Mouse (Mus musculus) midbrain, embryonic 14.5 days (tissue): ENCODE results near the gene Kirrel. TPM values are rescaled to one million over a fixed set of nuclear protein-coding genes. Genes with fewer than 3 reads are reported as not detected.

Experiments used
- ATAC-seq: fragments of 200-750 bp; cut with Nextera tagmentation; 2 replicates; pipeline ENCODE4 v1.8.0; 2017; ENCODE audit warnings: moderate number of reproducible peaks, moderate library complexity; ENCODE audit not compliant: low FRiP score, low TSS enrichment
- DNase-seq: peaks from one replicate; pipeline ENCODE4 v3.0.0-alpha.2; 2015
- H3K27ac ChIP-seq: fragments of 300-500 bp; sonication (generic); replicated peaks from 2 replicates; pipeline ENCODE4 v1.5.1; 2014; ENCODE audit warnings: mild to moderate bottlenecking, low read depth, low read length, moderate library complexity
- H3K27me3 ChIP-seq: fragments of 300-500 bp; sonication (generic); 2 replicates; pipeline ENCODE4 v1.6.1; 2014; ENCODE audit warnings: low read length, control low read depth, mixed read lengths; ENCODE audit not compliant: control insufficient read depth, insufficient read depth
- H3K36me3 ChIP-seq: fragments of 300-500 bp; sonication (generic); 2 replicates; pipeline ENCODE4 v1.6.1; 2014; ENCODE audit warnings: low read length, control low read depth; ENCODE audit not compliant: control insufficient read depth, insufficient read depth
- H3K4me1 ChIP-seq: fragments of 300-500 bp; sonication (generic); 2 replicates; pipeline ENCODE4 v1.6.1; 2014; ENCODE audit warnings: mild to moderate bottlenecking, antibody characterized with exemption, low read length, control low read depth; ENCODE audit not compliant: control insufficient read depth, insufficient read depth
- H3K4me2 ChIP-seq: fragments of 300-500 bp; sonication (generic); 2 replicates; pipeline ENCODE4 v1.6.1; 2014; ENCODE audit warnings: mild to moderate bottlenecking, low read length, moderate library complexity
- H3K4me3 ChIP-seq: fragments of 300-500 bp; sonication (generic); replicated peaks from 2 replicates; pipeline ENCODE4 v1.5.1; 2014; ENCODE audit warnings: low read depth, low read length
- H3K9ac ChIP-seq: fragments of 300-500 bp; sonication (generic); replicated peaks from 2 replicates; pipeline ENCODE4 v1.6.1; 2014; ENCODE audit warnings: mild to moderate bottlenecking, low read length, moderate library complexity
- H3K9me3 ChIP-seq: fragments of 300-500 bp; sonication (generic); 2 replicates; pipeline ENCODE4 v1.6.1; 2016; ENCODE audit warnings: low read length, control low read depth, mixed read lengths; ENCODE audit not compliant: control insufficient read depth
- WGBS: fragments of 180-500 bp; shearing (Covaris S2); extraction: QIAGEN DNeasy Blood & Tissue Kit; methylation state at CpG from one replicate; pipeline ENCODE4 v1.1.7; 2014; 5-methylcytosine and 5-hydroxymethylcytosine counted together
- polyA plus RNA-seq: library from polyadenylated mRNA; unstranded; fragments of >200 nt; fragmentation: Nextera tagmentation; extraction: Ambion mirVana; gene quantifications from 2 replicates; pipeline ENCODE4 v1.2.1, GENCODE M21; 2014

Kirrel gene
- polyA plus RNA-seq, result 5.4 and 5.8 TPM in 2 replicates

DNA sequence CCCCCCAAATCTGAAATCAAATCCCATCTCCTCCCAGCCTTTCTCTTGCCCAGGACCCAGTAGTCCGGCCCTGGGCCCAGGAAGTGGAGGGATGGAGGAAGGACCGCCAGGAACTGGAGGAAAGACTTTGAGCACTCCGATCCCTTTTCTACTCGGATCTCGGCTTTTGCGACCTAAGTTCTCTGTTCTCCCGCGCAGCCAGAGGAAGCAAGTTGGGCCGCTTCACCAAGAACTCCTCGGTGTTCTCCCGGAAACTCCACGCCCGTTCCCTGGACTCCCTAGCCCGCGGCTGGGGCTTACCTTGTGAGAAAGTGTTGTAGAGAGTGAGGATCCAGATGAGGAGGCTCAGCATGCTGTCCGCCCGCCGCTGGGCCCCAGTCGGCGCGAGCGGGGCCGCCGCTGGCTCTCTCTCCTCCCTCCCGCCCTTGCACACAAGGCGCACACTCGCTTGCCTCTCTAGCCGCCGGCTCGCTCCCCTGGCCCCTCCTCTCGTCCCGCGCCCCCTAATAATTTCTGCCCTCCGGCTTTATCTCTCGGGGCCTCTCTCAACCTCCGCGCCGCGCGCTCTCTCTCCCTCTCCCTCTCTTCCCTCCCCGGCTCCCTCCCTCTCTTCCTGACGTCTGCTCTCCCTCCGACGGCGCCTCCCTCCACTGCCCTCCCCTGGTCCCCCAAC lies at the start of gene Kirrel:
TSS of gene Kirrel (minus strand) at position 652 of the 673 bp plus-strand sequence.
- Histone ChIP-seq H3K27me3 (no peaks in the 10 kb centered on the region), H3K9me3 (no peaks in the 10 kb centered on the region), H3K27ac (peak within 1 kb of the TSS; percentile 80), H3K4me1 (peaks cover 38% of the 10 kb centered on the region), H3K4me2 (peak within 1 kb of the TSS; percentile 70), H3K4me3 (peak within 1 kb of the TSS; percentile 60), H3K9ac (peak within 1 kb of the TSS; percentile 55), H3K36me3 (no peaks in the 10 kb centered on the region)
- peak; percentile 91 for DNase-seq
- peak; percentile 86 for ATAC-seq
- WGBS, result 0% methylated on average over 45 of the region's 45 CpGs

DNA sequence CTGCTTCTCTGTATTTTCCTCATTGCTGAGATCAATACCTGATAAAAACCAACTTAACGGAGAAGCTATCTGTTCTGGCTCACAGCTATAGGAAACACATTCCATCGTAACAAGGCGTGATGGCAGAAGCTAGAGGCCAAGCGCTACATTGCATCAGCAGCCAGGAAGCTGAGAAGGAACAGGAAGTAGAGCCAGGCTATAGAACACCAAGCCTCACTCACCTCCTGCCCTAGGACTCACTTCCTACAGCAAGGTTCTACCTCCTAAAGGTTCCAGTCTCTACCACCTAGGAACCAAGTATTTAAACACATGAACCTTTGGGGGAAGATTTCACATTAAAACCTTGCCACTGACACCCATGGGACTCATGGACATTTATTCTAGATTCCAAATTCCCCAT lies 49.1 kb upstream of the Kirrel start:
- H3K4me2 ChIP-seq, result no peak overlapping the region
- ATAC-seq, result no peak
- H3K4me3 ChIP-seq, result no peak overlapping the region
- no peak overlapping the region for H3K9ac ChIP-seq
- H3K36me3 ChIP-seq, result no peaks in the 10 kb centered on the region
- WGBS, result 92% methylated on average over 4 of the region's 4 CpGs
- no peaks in the 10 kb centered on the region for H3K9me3 ChIP-seq
- H3K4me1 ChIP-seq, result no peaks in the 10 kb centered on the region
- no peak for DNase-seq
- no peak overlapping the region for H3K27ac ChIP-seq
- H3K27me3 ChIP-seq, result no peaks in the 10 kb centered on the region

DNA sequence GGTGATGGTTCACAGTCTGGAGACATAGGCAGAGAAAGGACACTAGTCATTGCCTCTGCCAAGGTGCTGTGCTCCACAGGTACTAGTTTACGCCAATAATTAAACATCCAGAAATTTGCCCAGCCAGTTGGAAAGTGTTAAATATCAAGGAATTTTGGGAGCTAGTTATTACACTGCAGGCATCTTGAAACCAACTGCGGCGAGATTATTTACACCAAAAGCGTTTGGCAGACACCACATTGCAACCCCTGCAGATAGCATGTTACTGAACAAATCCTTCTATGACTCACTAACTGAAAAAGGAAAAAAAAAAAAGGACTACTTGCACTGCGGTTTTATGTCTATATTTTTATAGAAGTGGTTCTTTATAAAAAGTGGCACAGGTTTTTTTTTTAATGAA lies 47.8 kb upstream of the Kirrel start:
- H3K4me1 ChIP-seq, result no peaks in the 10 kb centered on the region
- ATAC-seq (no peak), DNase-seq (no peak)
- 95% methylated on average over 5 of the region's 5 CpGs for WGBS
- no peak overlapping the region for H3K27ac ChIP-seq
- no peak overlapping the region for H3K9ac ChIP-seq
- H3K36me3 ChIP-seq, result no peaks in the 10 kb centered on the region
- no peaks in the 10 kb centered on the region for H3K9me3 ChIP-seq
- H3K4me3 ChIP-seq, result no peak overlapping the region
- no peak overlapping the region for H3K4me2 ChIP-seq
- H3K27me3 ChIP-seq, result no peaks in the 10 kb centered on the region

DNA sequence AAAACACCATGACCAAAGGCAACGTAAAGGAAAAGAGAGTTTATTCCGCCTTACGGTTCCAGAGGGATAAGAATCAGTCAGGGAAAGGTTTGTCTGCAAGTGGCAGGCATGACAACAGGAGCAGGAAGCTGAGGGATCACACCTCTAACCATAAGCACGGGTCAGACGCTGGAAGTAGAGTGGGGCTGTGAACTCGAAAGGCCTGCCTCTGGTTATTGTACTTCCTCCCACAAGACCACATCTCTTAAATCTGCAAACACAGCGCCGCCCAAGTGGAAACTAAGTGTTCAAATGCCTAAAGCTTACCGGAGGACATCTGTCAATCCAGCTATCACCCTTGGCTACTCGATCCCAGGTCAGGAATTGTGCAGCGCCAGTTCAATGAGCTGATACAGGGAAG lies 40.6 kb upstream of the Kirrel start:
- WGBS, result 77% methylated on average over 11 of the region's 11 CpGs
- no peak overlapping the region for H3K9ac ChIP-seq
- H3K36me3 ChIP-seq, result no peaks in the 10 kb centered on the region
- H3K4me3 ChIP-seq, result no peak overlapping the region
- no peaks in the 10 kb centered on the region for H3K27me3 ChIP-seq
- DNase-seq (no peak), ATAC-seq (no peak)
- no peaks in the 10 kb centered on the region for H3K9me3 ChIP-seq
- H3K4me2 ChIP-seq, result no peak overlapping the region
- no peak overlapping the region for H3K27ac ChIP-seq
- no peaks in the 10 kb centered on the region for H3K4me1 ChIP-seq

DNA sequence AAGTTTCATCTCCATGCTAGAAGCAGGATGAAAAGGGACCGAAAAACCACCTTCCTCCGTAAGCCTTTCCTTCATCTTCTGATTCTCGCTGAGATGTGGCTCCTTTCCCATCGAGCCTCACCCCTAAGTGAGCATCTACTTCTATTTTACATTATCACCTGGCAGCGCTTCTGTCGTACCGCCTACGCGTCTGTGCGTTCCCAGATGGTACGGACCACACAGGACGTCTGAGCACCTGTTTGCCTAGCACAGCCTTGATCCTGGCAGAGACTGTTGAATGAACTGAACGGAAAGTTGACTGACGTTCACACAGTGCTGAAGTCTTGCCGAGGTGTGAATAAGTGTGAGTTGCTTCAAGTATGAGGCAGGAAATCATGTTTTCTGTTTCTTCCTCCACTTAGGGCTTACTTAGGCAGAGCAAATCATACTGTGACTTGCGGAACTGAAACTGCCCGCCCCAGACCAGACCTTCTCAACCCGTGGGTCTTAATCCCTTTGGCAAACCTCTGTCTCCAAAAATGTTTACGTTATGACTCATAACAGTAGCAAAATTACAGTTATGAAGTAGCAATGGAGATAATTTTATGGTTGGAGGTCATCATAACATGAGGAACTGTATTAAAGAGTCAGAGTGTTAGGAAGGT lies 39.8 kb upstream of the Kirrel start:
- ATAC-seq (no peak), DNase-seq (no peak)
- no peaks in the 10 kb centered on the region for H3K27me3 ChIP-seq
- no peaks in the 10 kb centered on the region for H3K4me1 ChIP-seq
- H3K9me3 ChIP-seq, result no peaks in the 10 kb centered on the region
- 93% methylated on average over 19 of the region's 19 CpGs for WGBS
- H3K9ac ChIP-seq, result no peak overlapping the region
- H3K4me3 ChIP-seq, result no peak overlapping the region
- H3K4me2 ChIP-seq, result no peak overlapping the region
- H3K36me3 ChIP-seq, result no peaks in the 10 kb centered on the region
- H3K27ac ChIP-seq, result no peak overlapping the region

DNA sequence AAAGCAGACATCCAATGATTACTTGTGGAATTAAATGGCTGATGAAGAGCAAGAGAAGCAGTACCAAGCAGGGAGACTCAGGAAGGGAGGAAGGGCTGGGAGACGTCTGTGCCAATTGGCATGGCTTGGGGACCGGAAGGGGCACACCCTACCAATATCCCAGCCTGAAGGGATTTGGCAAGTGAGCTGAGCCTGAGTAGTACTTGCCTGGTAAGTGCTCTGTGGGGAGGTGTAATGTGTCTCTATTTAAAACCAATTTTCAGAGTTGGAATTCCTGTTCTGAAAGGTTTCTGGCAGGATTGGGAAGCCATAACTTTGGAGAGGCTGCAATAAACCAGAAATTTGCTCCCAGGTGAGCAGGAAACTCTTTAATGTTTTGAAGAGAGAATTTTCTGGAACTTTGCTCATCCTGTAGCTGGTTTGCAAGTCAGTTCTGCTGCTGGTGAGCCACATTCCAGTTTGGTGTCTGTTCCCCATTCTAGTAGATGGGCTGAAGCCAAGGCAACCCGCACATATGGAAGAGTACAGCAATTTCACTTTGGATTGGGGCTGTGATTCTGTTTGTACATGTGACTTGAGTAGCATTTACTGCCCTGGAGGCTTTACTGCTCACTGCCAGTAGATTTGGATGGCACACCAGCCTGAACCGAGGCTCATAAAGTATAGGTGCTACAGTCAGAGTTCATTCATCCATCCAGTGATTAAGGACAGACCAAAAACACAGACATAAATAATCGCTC lies 32.0 kb upstream of the Kirrel start:
- DNase-seq, result no peak
- no peak overlapping the region for H3K4me2 ChIP-seq
- H3K9ac ChIP-seq, result no peak overlapping the region
- no peaks in the 10 kb centered on the region for H3K36me3 ChIP-seq
- H3K9me3 ChIP-seq, result no peaks in the 10 kb centered on the region
- no peak overlapping the region for H3K27ac ChIP-seq
- no peak for ATAC-seq
- no peaks in the 10 kb centered on the region for H3K27me3 ChIP-seq
- no peak overlapping the region for H3K4me3 ChIP-seq
- no peaks in the 10 kb centered on the region for H3K4me1 ChIP-seq
- 90% methylated on average over 5 of the region's 5 CpGs for WGBS

DNA sequence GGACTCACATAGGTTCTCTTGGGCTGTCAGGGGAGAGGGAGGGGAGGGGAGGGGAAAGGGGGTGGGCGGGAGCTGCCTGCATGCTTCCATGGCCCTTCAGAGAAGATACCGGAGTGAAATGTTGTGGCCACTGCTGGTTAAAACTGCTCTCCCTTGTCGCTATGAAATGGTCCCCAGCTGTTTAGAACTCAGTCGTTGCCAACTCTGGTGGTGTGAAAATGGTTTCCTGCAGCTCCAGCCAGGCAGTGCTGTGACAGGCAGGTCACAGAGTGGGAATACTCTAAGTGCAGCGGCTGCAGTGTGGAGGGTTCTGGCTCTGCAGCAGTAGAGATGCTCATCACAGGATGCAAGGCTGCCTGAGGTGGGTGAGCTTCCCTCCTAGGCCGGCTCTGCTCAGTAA lies 22.1 kb upstream of the Kirrel start:
- H3K4me3 ChIP-seq, result no peak overlapping the region
- H3K4me1 ChIP-seq, result no peaks in the 10 kb centered on the region
- WGBS, result 40% methylated on average over 6 of the region's 6 CpGs
- H3K9ac ChIP-seq, result no peak overlapping the region
- no peaks in the 10 kb centered on the region for H3K36me3 ChIP-seq
- H3K4me2 ChIP-seq, result no peak overlapping the region
- DNase-seq (peak; percentile 6), ATAC-seq (no peak)
- no peak overlapping the region for H3K27ac ChIP-seq
- H3K27me3 ChIP-seq, result no peaks in the 10 kb centered on the region
- H3K9me3 ChIP-seq, result no peaks in the 10 kb centered on the region

DNA sequence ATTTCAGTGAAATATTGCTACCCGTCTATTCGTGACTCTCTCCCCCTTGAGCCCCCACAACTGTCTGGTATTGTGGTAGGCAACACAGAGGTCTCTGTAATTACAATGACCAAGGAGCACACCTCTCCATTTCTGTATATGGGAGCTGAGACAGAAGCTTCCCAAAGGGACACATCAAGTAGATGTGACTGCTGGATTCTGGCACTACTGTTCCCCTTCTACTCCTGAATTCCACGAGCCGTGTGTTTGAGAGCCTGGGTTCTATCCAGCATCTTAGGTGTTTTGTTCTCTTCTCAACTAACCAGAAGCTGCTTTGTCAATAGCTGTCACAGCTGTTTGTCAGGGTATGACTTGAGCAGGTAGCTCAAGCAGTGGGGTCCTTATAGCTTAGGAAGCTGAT lies 20.5 kb upstream of the Kirrel start:
- Histone ChIP-seq H3K9ac (no peak overlapping the region), H3K27me3 (no peaks in the 10 kb centered on the region), H3K36me3 (no peaks in the 10 kb centered on the region), H3K4me3 (no peak overlapping the region), H3K4me1 (no peaks in the 10 kb centered on the region), H3K27ac (no peak overlapping the region), H3K9me3 (no peaks in the 10 kb centered on the region), H3K4me2 (no peak overlapping the region)
- WGBS, result 91% methylated on average over 4 of the region's 4 CpGs
- ATAC-seq (no peak), DNase-seq (no peak)
